Mouse (Mus musculus): ENCODE measurements around the gene Lypla2. TPM values are rescaled to one million over a fixed set of nuclear protein-coding genes. Genes with fewer than 3 reads are reported as not detected.

Lypla2 gene
- polyA plus RNA-seq, 1 experiment: 34.8 TPM

DNA sequence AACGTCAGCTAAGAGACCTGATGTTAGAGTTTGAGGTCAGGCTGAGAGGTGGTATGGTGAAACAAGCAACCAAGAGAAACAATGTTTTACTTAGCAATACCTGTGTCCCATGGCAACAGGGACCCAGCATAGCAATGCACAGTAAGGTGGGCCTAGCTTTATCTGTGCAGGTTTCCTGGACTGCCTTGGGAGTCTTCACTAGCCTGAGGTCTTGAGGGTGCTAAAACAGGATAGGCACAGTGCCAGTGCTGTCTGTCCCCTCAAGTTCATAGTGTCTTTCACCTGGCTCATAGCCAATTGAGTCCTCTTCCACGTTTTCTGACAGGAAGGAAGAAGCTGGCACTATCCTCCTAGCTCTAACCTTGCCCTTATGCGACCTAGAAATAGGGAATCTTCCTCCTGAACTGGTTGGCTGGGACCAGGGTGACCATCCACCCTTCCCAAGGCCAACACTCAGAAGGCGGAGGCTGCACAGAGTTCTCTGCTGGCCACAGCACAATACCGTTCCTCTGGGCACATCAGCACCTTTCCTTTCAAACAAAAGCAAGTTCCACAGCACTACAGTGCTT lies 31.8 kb upstream of the Lypla2 start:
- TF ChIP-seq POLR2A (IDR thresholded peaks at IDR 0.05; ENCODE audit: borderline replicate concordance, control insufficient read depth, low read depth, low read length): no peak
- TF ChIP-seq CTCF (IDR thresholded peaks at IDR 0.05; ENCODE audit: control insufficient read depth, insufficient read depth, low read length): no peak
- Histone ChIP-seq H3K4me1 (ENCODE audit: control insufficient read depth, insufficient read depth, low read length) (no peaks in the 10 kb centered on the region), H3K27ac (ENCODE audit: control insufficient read depth, insufficient read depth, low read depth, low read length, poor library complexity) (no peak overlapping the region), H3K4me3 (replicated peaks; ENCODE audit: control insufficient read depth, low read depth, low read length) (no peak overlapping the region)
- 68% methylated on average over 5 of the region's 5 CpGs for WGBS

- Histone ChIP-seq H3K4me1 (ENCODE audit: control insufficient read depth, insufficient read depth, low read length) (no peaks in the 10 kb centered on the region), H3K4me3 (replicated peaks; ENCODE audit: control insufficient read depth, low read depth, low read length) (no peak overlapping the region), H3K27ac (ENCODE audit: control insufficient read depth, insufficient read depth, low read depth, low read length, poor library complexity) (no peak overlapping the region)
- no peak for TF ChIP-seq POLR2A (IDR thresholded peaks at IDR 0.05; ENCODE audit: borderline replicate concordance, control insufficient read depth, low read depth, low read length)
- TF ChIP-seq CTCF (IDR thresholded peaks at IDR 0.05; ENCODE audit: control insufficient read depth, insufficient read depth, low read length): no peak
- 86% methylated on average over 4 of the region's 4 CpGs for WGBS
Measured at GRCm38 (mm10) chr4:135995118-135995517, 22.7 kb upstream of the Lypla2 start.

- no peaks in the 10 kb centered on the region for H3K4me1 ChIP-seq (ENCODE audit: control insufficient read depth, insufficient read depth, low read length)
- no peak overlapping the region for H3K27ac ChIP-seq (ENCODE audit: control insufficient read depth, insufficient read depth, low read depth, low read length, poor library complexity)
- WGBS: 94% methylated on average over 6 of the region's 6 CpGs
- H3K4me3 ChIP-seq (replicated peaks; ENCODE audit: control insufficient read depth, low read depth, low read length): no peak overlapping the region
- TF ChIP-seq CTCF (IDR thresholded peaks at IDR 0.05; ENCODE audit: control insufficient read depth, insufficient read depth, low read length) (no peak), POLR2A (IDR thresholded peaks at IDR 0.05; ENCODE audit: borderline replicate concordance, control insufficient read depth, low read depth, low read length) (no peak)
Measured at GRCm38 (mm10) chr4:135993941-135994340, 21.5 kb upstream of the Lypla2 start.

- WGBS: 74% methylated on average over 9 of the region's 9 CpGs
- TF ChIP-seq POLR2A (IDR thresholded peaks at IDR 0.05; ENCODE audit: borderline replicate concordance, control insufficient read depth, low read depth, low read length): no peak
- no peak for TF ChIP-seq CTCF (IDR thresholded peaks at IDR 0.05; ENCODE audit: control insufficient read depth, insufficient read depth, low read length)
- no peak overlapping the region for H3K4me3 ChIP-seq (replicated peaks; ENCODE audit: control insufficient read depth, low read depth, low read length)
- H3K4me1 ChIP-seq (ENCODE audit: control insufficient read depth, insufficient read depth, low read length): no peaks in the 10 kb centered on the region; the same call in 1 of the 2 replicates
- H3K27ac ChIP-seq (ENCODE audit: control insufficient read depth, insufficient read depth, low read depth, low read length, poor library complexity): no peak overlapping the region
Measured at GRCm38 (mm10) chr4:135987714-135988113, 15.3 kb upstream of the Lypla2 start.

DNA sequence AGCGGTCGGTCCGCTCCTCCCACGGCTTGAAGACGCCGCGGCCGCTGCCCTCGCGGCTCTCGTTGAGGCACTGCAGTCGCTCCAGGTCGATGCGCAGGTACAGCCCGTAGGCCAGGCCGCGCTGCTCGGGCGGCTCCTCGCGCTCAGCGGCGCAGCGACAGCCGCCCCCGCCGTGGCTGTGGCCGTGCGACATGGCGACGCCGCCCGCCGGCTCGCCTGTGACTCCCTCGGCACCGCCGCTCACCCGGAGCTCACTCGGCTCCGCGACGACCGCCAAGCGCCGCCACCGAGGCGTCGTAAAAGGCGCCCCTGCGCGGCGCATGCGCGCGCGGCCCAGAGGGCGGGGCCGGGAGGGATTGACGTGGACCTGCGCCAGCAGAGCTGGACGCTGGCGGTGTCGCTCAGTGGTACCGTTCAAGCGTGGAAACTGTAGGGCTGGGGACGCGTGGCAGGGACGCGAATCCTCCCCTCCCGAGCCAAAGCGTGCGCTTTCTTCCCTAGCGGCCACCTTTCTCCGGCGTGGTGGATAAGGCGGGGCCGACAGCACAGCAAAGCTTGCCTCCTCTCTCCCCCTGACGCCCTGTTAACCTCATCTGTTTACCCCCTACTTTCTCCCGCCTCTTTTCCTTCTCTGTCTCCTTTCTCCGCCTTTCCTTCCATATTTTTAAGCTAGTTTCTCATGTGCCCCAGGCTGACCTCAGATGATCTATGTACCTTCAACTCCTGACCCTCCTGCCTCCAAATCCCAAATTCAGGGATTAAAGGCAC lies 14.7 kb upstream of the Lypla2 start, which contains the start of gene Pithd1:
Pithd1 (minus strand) TSS at position 322 of the 768 bp plus-strand sequence.
- WGBS: under 1% methylated on average over 79 of the region's 81 CpGs
- H3K27ac ChIP-seq (ENCODE audit: control insufficient read depth, insufficient read depth, low read depth, low read length, poor library complexity): peak within 1 kb of the TSS; percentile 90
- peak within 1 kb of the TSS; percentile 84 for H3K4me3 ChIP-seq (replicated peaks; ENCODE audit: control insufficient read depth, low read depth, low read length)
- no peak for TF ChIP-seq CTCF (IDR thresholded peaks at IDR 0.05; ENCODE audit: control insufficient read depth, insufficient read depth, low read length)
- TF ChIP-seq POLR2A (IDR thresholded peaks at IDR 0.05; ENCODE audit: borderline replicate concordance, control insufficient read depth, low read depth, low read length): peak; percentile 98; the same call in 1 of the 2 replicates
- H3K4me1 ChIP-seq (ENCODE audit: control insufficient read depth, insufficient read depth, low read length): no peaks in the 10 kb centered on the region; the same call in 1 of the 2 replicates

GRCm38 (mm10) chr4:135986301-135986942 lies 14.0 kb upstream of the Lypla2 start:
- Histone ChIP-seq H3K4me3 (replicated peaks; ENCODE audit: control insufficient read depth, low read depth, low read length) (peak overlapping the region; percentile 84), H3K4me1 (ENCODE audit: control insufficient read depth, insufficient read depth, low read length) (no peaks in the 10 kb centered on the region; the same call in 1 of the 2 replicates), H3K27ac (ENCODE audit: control insufficient read depth, insufficient read depth, low read depth, low read length, poor library complexity) (peak overlapping the region; percentile 90)
- TF ChIP-seq CTCF (IDR thresholded peaks at IDR 0.05; ENCODE audit: control insufficient read depth, insufficient read depth, low read length): no peak
- TF ChIP-seq POLR2A (IDR thresholded peaks at IDR 0.05; ENCODE audit: borderline replicate concordance, control insufficient read depth, low read depth, low read length): no peak
- WGBS: 10% methylated on average over 23 of the region's 23 CpGs

- Histone ChIP-seq H3K27ac (ENCODE audit: control insufficient read depth, insufficient read depth, low read depth, low read length, poor library complexity) (peak overlapping the region; percentile 2; the same call in 1 of the 2 replicates), H3K4me1 (ENCODE audit: control insufficient read depth, insufficient read depth, low read length) (peaks cover under 1% of the 10 kb centered on the region), H3K4me3 (replicated peaks; ENCODE audit: control insufficient read depth, low read depth, low read length) (peak overlapping the region; percentile 84)
- TF ChIP-seq CTCF (IDR thresholded peaks at IDR 0.05; ENCODE audit: control insufficient read depth, insufficient read depth, low read length): no peak
- WGBS: 92% methylated on average over 7 of the region's 7 CpGs
Measured at GRCm38 (mm10) chr4:135985769-135986168, 13.3 kb upstream of the Lypla2 start.

DNA sequence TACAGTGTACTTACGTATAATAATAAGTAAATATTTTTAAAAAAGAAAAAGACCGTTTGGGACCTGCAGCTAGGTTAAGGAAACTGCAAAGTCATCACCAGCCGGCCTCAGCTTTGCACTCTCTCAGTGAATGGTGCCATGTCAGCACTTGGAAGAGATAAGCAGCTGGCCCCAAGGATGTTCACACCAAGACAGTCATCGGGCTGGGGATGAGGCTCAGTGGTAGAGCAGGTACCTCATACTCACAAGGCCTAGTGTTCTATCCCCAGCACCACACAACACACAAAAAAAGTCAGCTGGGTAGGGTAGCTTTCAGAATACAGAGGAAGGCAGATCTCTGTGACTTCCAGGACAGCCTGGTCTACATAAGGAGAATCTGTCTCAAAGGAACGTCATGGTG lies 12.8 kb upstream of the Lypla2 start:
- Histone ChIP-seq H3K4me1 (ENCODE audit: control insufficient read depth, insufficient read depth, low read length) (peaks cover 1% of the 10 kb centered on the region), H3K4me3 (replicated peaks; ENCODE audit: control insufficient read depth, low read depth, low read length) (no peak overlapping the region), H3K27ac (ENCODE audit: control insufficient read depth, insufficient read depth, low read depth, low read length, poor library complexity) (peak overlapping the region; percentile 39)
- TF ChIP-seq POLR2A (IDR thresholded peaks at IDR 0.05; ENCODE audit: borderline replicate concordance, control insufficient read depth, low read depth, low read length) (no peak), CTCF (IDR thresholded peaks at IDR 0.05; ENCODE audit: control insufficient read depth, insufficient read depth, low read length) (no peak)
- 60% methylated on average over 5 of the region's 5 CpGs for WGBS

Measured in bone marrow, adult 2 months (tissue).